Mouse (Mus musculus): ENCODE results near the gene Rasd2. TPM values are rescaled to one million over a fixed set of nuclear protein-coding genes. Genes with fewer than 3 reads are reported as not detected.

The Rasd2 gene
- polyA plus RNA-seq (2015; fragmentation: Nextera tagmentation; extraction: Ambion mirVana): 0.15 and 0.26 TPM in 2 replicates

DNA sequence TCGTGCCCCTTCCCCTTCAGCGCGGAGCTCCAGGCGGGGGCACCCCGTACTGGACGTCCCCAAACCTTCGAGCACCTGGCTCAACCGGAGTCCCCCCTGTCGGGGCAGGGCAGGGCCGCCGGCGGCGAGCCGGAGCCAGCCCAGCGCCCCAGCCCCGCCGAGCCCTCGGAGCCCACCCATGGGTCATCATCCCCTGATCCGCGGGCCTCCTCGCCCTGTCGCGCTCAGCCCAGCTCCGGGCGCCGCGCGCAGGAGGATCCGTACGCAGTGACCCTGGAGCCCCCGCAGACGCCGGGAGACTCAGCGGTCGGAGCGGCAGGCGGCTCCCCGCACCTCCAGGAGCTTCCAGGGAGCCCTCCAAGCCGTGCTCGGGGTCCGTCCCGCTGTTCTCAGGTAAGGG is at the start of gene Rasd2:
TSS of gene Rasd2 (plus strand) at position 259 of the 400 bp plus-strand sequence.
- DNase-seq (ENCODE audit: low spot score): no peak

DNA sequence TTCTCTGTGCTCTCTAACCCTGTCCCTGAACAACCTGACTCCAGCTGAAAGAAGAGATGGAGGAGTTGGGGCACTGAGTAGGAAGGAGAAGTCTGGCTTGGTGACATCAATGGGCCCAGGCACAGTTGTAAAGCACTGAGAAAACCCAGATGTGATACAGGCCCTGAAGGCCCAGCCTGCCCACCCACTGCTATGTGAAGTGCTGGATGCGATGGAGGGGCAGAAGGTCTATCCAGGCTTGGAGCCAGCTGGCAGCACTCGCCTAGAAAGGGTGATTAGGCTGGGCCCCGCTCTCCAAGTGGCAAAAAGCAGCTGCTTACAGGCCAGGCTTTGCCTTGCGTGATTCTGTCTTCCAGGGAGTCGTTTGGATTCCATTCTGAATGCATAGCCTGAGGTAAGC is 44.4 kb upstream of the Rasd2 start:
- no peak for DNase-seq (ENCODE audit: low spot score)

DNA sequence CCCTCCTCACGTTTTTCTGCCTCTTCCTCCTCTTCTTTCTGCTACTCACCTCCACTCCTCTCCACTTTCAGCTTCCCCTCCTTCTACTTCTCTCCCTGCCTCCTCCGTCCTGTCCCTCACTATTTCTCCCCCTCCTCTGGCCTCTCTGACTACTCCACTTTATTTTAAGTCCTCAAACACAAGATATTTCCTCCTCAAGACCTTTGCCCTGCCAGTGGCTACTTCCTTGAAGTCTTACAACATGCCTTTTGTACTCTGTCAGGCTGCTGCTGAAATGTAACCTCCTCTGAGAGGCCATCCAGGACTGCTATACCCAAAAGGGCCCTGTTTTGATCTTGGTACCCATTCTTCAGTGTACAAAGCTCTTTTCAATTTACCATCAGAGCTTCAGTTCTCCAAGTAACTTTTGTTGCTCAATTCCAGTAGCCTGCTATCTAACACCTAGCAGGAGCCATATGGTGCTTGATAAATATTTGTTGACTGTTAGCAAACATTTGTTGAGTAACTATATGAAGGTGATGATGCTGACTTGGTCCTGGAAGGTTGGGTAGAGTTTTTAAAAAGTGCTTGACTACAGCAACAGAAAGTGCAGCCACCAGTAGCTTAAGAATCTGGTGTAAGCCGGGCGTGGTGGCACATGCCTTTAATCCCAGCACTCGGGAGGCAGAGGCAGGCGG is 41.6 kb upstream of the Rasd2 start:
- no peak for DNase-seq (ENCODE audit: low spot score)

DNA sequence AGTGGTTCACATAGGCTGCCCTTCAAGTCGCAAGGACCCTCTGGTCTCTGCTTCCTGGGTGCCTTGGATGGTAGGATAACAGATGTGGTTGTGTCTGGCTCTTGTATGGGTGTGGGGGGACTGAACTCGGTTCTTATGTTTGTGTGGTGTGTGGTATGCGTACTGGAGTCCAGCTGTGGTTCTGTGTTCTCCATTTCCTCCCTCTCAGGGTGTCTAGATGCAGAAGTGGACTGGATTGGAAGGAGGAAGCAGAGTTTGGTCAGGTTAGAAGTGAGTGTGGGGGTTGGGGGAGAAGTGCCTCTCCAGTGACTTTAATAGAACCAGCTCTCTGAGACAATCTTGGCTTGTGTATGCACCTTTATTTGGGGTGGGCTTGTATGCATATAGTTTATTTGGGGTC is 20.7 kb upstream of the Rasd2 start:
- DNase-seq (ENCODE audit: low spot score): no peak

DNA sequence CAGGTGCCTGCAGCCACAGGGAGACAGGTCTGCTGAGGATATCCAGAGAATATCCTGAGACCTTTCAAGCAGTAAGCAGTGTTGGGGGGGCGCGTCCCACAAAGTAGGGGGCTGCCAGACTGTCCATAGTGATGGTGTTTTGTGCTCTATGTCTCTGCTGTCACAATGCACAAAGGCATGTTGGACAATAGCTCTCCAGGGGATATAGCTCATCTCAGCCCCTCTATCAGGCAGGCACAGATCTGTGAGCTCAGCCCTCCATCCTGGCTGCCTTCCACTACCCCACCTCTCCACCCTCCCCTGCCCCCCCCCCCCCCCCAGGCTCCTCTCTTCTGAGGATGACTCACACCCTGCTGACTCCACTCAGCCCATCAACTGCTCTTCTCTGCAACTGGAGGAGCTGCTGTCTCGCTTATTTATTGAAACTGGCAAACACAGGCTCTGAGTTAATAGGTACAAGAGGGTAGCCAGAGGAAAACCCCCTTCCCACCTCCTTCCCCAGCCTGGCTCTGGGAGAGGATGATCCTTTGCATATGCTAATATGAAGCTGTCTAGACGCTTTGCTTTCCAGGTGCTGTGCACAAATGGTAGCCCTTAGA is 19.2 kb upstream of the Rasd2 start:
- DNase-seq (ENCODE audit: low spot score): no peak

DNA sequence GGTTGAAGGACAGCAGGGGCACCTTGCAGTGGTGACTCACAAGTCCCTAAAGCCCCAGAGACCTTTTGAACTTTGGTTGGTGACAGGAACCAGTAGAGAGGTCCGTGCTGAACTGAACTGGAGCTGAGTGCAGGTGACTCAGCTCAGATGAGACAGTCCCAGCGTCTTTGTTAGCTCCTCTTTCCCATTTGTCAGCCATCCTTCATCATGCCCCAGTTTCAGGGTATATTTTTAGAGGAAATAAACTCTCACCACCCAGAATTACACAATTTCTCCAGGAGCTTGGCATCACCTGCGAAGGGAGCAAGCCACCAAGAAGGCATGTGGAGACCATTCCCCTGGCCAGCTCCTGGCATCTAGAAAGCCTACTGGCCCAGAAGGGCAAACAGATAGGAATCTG is 16.6 kb upstream of the Rasd2 start:
- no peak for DNase-seq (ENCODE audit: low spot score)

DNA sequence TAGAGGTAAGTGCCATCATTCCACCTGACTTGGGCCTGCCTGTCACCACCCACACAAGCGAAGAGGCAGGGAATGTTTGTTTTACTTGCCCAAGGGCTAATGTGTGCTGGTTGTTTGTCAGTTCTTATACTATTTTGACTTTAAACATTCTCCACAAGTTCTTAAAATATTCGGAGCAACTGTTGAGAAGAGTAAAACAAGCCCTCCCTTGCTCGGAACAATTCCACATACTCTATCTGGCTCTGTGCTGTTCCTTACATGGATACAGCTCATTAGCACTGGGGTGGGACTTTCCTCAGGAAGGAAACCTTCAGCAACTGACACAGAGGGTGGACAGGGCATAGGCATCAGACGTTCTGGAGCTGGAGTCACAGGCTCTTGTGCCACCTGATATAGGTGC is 15.9 kb upstream of the Rasd2 start:
- no peak for DNase-seq (ENCODE audit: low spot score)

DNA sequence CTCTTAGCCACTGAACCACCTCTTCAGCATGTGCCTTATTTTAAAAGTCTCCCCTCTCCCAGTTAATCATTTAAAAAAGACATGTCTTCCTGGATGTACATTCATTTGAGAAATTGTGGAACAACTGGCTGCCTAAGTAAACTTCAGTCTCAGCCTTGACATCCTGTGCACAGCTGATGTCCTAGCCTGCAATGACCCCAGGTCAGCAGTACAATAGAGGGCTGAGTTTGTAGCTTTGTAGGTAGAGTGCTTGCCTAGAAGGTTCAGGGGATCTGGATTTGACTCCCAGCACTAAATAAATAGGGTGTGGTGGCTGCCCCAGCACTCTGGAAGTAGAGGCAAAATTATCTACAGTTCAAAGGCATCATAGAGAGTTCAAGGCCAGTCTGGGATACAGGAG is 15.4 kb upstream of the Rasd2 start:
- no peak for DNase-seq (ENCODE audit: low spot score)

DNA sequence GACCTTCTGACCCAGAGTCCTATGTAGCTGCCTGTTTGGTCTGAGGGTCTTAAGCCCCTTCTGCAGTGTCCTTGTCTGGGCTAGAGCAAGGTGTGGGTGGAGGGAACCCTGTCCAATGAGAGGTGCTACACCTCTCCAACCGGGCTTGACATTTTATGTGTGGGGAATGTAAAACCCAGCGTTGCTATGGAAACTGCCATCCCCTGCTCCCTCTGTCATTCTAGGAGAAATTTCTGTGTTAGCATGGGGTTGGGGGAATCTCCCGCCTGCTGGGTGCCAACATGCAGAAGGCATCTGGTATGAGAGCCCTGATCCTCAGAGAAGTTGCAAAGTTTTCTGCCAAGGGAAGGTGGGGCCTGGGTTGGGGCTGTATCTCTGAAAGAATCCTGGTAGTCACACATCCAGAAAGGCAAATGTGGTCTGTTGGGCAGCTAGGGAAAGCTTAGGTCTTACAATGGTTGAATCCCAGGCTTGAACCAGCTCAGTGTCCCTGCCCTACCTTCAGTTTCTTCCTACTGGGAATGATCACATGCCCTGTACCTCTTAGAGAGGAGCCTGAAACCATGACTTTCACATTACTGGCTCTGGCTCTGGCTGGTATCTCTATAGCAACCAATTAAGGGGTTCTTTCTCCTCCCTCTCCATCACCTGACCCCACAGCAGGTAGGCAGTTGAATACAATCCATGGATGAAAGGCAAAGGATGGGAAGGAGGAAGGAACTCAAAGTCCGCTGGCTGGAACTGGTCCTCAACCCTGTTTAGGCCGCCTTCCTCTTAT is 14.6 kb upstream of the Rasd2 start:
- no peak for DNase-seq (ENCODE audit: low spot score)

DNA sequence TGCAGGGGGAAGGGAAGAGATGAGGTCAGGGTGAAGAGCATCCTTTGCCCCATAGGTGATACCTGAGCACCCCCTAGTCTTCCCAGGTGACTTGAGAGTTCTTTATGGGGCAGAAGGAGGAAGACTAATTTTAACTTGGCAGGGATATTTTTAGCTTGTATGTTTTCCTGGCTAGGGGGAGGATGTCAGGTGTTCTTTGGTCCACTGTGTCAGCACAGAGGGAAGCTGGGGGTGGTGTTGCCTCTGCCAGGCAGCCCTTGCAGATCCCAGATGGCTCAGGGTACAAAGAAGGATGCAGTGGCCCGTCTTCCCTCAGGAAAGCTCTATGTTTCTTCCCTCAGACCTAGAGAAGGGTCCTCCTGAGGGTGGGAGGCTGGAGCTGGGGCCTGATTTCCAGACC is 13.8 kb upstream of the Rasd2 start:
- DNase-seq (ENCODE audit: low spot score): no peak

DNA sequence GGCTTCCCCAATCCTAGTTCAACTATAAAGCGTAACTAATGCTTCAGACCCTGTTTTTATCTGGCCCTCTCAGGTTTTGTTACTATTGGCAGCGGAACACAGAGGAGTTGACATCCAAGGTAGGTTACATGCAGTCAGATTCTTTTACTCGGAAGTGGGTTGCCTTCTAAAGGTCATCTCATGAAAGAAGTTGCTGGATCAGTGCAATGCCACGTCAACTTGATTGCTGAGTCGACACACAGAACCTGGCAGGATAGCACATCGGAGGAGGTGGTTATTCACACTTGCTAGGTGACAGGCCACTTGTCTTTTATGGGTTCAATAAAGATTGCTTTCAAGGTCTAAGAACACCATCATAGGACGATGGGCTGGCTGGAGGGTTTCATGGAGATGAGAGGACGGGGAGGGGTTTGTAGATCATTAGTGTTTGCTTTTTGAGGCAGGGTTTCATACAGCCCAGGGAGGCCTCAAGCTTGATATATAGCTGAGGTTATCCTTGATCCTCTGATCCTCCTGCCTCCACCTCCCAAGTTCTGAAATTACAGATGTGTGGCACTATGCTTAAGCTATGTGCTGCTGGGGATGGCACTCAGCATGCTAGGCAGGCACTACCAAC is 11.6 kb upstream of the Rasd2 start:
- DNase-seq (ENCODE audit: low spot score): no peak

DNA sequence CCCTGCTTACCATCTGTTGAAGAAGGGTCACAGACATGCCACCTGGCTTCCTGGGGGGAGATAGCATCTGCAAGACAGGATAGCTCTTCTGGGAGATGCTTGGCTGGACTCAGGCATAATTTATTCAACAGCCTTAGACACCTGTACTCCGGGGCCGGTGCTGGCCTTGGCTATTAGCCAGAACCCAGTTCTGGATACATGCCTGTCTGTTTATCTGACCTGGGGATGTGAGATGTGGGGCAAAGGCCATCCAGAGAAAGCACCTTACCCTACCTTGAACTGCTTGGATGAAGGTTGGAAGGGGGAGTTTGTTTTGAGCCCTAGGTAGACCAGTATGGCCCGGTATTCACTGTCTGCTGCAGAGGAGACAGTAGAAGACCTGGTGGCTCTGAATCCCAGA is 10.8 kb upstream of the Rasd2 start:
- DNase-seq (ENCODE audit: low spot score): no peak

DNA sequence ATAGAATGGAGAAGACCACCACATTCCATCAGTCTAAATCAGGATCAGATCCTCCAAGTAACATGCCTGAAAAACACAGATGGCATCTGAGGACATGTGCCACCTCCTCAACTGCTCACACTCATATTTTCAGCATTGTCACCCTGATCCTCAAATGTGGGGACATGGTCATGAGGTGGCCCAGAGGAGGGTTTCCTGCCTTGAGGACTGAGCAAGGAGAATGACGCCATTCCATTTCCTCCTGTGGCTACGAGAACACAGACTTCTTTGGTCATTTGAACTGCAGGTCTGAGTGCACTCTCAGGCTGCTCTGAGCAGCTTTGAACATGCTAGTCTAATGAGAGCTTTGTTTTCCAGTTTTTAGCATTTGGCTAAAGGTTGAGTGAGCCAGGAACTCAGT is 10.3 kb upstream of the Rasd2 start:
- no peak for DNase-seq (ENCODE audit: low spot score)

DNA sequence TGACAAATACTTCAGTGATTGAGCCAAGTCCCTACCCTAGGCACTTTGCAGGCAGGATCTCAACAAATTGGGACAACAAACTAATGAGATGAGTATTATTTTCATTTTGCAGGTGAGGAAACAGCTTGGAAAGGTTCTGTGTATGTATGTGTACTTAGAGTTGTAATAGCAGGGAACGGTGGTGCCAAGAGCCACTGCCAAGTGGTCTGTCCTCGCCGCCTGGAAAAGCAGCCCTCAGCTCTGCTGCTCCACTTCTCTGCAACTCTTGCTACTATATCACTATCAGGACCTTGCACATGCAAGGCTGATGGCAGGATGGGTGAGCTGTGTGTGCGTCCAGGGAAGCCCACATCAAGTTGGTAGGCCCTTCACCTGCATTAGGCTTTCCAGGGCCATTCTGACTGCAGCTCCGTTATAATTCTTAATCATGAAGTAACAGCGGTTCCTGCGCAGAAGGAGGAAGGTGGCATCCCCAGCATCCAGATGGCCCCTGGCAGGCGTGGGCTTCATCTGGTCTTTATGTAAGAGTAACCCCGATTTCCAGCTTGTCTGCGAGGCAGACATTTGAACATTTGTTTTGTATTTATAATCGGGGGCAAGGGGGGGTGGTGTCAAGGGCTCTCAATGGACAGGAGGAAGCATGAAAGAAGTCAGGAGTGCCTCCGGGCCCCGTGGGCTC is 9.4 kb upstream of the Rasd2 start:
- DNase-seq (ENCODE audit: low spot score): no peak

DNA sequence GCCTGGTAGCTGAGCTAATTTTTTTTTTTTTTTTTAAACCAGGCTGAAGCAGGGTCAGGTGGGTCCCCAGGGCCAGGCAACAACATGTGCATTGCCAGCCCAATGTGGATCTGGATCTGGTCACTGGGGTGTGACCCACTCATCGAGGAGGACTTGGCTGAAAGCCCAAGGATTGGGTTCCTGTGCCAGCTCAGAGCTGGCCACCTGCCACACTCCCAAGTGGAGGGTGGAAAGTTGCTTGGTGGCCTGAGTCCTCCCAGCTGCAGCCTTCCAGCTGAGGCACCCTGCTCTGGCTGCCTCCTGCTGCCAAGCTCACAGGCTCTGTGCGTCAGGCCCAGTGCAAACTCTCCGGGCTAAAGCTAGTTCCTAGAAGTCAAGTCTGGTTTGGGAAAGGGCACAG is 2.3 kb upstream of the Rasd2 start:
- no peak for DNase-seq (ENCODE audit: low spot score)

DNA sequence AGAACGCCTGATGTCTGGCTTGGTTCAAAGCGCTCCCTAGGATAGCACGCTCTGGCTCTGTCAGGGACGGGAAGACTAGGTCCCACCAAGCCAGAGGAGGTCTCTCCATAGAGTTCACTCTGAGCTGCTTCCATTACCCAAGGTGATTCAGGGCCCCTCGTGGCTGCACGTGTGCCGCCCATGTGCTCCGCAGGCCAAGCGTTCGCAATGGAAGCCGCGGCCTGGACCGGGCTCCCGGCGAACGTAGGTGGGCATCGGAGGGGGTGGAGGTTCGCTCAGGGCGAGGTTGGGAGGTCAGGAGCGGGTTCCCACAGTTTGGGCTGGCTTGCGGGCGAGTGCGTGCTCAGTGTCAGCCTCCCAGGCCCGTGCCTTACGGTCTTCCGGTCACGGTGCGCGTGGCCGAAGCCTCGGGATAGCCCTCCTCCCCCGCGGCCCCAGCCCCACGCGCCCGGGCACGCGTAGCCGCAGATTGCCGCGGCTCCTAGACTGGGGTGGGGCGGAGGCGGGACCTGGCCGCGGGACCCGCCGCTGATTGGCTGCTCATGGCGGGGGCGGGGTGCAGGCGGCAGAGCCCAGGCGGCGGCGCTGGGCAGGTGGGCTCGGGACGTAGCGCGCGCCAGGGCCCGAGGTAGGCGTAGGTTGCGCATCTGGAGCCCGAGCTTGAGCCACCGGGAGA is 975 bp upstream of the Rasd2 start:
- peak; percentile 72 for DNase-seq (ENCODE audit: low spot score)

DNA sequence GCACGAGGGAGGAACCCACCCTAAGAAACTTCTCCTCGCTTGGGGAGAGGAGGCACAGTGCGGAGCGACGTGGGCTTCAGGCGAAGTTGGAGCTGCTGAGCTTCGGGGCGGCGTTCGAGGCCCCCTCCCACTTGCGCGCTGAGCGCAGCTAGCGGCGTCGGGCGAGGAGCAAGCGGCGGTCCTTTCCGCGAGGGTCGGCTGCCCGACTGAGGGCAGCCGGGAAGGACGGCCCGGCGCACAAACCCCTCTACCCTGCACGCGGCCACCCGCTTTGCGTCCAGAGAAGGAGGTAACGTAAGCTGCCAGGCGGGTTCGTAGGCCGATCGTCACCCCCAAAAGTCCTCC is 465 bp upstream of the Rasd2 start:
- no peak for DNase-seq (ENCODE audit: low spot score)

DNA sequence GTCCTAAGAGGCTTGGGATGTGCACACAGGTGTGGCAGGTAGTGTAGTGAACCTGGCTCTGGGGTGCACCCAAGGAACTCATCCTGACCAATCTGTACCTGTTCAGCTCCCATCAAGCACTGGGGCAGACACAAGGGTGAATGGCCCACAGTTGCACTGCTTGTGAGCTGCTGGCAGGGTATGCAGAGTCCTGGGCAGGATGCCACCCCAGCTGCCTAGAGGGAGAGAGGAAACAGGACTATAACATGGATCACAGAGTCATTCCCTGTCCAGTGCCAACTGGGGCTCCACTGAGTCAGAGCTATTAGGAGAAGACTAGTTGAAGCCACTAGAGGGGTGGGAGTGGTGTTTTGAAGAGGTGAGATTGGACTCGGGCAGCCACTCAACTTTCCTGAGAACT is 1.3 kb downstream of the Rasd2 start:
- no peak for DNase-seq (ENCODE audit: low spot score)

DNA sequence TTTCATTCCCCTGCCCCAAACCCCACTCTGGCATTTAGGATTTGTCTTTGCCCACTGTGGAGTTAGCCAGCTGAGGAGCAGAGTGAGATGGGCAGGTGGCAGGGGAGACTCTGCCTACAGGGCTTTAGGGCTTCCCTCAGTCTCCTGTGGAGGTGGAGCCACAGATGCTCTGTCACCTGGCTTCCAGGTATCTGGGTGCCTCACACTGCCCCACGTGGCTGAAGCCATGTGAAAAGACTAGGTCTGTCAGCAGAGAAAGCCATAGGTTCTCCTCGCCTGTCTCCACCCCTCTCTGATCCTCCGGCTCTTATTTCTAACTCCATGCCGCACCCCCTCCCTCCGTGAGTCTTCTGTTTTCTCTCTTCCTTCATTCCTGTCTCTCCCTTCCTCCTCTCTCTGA is 2.2 kb downstream of the Rasd2 start:
- DNase-seq (ENCODE audit: low spot score): no peak

DNA sequence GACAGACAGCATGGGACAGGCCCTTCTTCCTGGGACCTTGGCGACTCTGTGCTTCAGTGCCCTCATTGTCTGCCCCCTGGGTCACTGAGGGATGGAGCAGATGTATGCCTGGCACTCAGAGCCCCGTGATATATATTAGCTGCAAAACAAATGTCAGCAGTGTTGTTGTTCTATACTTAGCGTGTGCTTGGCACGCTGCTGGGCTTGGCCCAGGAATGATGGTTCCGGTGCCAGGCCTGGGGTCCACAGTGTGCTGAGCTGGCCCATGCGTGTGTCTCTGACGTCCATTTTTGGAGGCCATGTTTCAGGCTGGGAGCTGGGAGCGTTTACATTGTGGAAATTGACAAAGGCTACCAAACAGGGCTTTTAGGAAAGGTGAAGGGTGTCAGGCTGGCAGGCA is 3.1 kb downstream of the Rasd2 start:
- DNase-seq (ENCODE audit: low spot score): no peak

DNA sequence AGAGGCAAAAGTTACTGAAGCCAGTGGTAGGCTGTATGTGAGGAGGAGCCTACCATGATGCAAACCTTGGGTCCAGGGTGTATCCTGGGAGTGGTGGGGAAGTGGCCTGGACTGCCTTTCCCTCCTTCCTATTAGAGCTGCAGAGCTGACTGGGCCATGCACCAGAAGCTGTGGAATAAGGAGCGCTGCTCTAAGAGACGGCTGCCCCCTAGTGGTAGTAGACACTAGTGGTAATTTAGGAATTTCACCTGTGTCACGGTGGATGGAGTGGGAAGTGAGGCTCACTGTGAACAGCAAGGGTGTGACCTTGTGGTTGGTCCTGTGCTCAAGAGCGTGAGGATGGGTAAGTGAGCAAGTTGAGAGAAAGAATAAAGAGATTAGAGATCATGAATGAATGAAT is 4.2 kb downstream of the Rasd2 start:
- DNase-seq (ENCODE audit: low spot score): peak; percentile 48
